Mouse (Mus musculus) heart, postnatal 36 days (tissue): ENCODE results near the gene Chkb. TPM values are rescaled to one million over a fixed set of nuclear protein-coding genes. Genes with fewer than 3 reads are reported as not detected.

Source experiments
- DNase-seq, 2 experiments: peaks; one replicate each; pipeline ENCODE4 v3.0.0; 2021 to 2022
- intact Hi-C: fragments of 180-260 bp; cut with DNase I; formaldehyde crosslinking; loops from one replicate; pipeline ENCODE4 v1.15.1; 2025
- total RNA-seq, 2 experiments: library from RNA; stranded (reverse); gene quantifications; 2 replicates each; pipeline ENCODE4 v1.2.3; 2021

Gene Chkb
- total RNA-seq, 2 experiments from 2014 or later, result 51.2 to 57.0 TPM

DNA sequence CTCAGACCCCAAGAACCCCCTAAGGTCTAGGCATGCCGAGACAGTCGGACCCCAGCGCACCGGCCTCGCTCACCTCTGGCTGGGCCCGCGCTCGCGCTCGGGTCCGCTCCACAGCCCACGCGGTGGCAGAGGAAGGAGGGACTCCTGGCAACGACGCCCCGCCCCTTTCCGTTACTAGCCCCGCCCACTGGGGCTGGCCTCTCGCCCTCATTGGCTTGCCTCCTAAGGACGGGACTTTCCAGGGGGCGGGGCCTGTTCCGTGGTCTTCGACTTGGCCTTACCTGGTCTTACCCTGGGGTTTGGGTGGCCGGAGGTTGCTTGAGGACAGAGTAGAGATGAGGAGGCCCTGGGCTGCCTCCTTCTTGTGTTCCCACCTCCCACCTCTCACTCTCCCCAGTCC lies 19.6 kb downstream of the Chkb start, which contains the start of gene Syce3:
Gene Syce3 (minus strand): TSS at position 386 of the 400 bp plus-strand sequence.
- DNase-seq, result no peak

DNA sequence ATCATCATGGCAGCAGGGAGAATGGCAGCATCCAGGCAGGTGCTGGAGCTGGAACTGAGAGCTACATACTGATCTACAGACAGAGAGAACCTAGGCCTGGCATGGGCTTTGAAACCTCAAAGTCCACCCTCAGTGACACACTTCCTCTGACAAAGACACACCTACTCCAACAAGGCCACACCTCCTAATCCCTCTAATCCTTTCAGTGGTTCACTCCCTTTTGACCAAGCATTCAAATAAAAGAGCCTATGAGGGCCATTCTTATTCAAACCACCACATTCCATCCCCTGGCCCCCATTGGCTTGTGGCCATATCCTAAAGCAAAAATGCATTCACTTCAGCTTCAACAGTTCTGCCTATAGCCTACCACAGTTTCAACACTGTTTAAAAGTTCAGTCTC lies 23.0 kb downstream of the Chkb start:
- DNase-seq, result no peak
- intact Hi-C loops, result no loop called here

More for the DNA sequence above, 19.6 kb downstream of the Chkb start, which contains the start of gene Syce3:
- intact Hi-C loops, result no loop called here

DNA sequence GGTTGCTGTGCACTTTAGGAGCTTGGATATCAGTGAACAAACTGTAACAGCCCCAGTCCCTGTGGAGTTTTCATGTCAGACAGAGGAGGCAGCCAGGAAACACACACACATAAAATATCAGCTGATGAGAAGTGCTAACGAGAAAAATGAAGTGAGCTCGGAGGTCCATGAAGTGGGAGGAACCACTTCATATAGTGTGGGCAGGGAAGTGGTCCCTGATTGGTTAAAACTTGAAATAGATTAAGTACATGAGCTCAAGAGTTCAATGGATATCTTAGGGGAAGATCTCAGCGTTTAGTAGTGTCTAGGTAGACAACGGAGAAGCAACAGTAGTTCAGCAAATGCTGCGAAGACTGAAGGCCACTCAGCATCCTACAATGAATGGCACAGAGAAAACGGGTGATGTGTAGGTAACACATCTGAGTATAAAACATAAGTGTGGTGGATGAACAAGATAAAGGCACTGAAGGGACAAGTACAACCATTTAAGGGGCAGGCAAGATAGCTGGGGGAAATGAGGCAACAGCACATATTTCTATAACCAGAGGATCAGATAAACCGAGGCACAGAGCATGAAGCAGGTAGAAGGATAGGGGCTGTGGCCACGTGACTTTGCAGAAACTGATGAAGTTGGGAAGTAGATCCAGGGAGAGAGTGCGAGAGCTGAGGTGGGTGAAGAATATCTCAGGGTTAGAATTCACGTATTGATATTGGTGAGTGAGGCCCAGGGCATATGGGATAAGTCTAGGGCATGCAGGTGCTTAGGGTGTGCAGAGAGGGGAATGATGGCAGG lies 24.7 kb downstream of the Chkb start:
- intact Hi-C loops, result no loop called here

DNA sequence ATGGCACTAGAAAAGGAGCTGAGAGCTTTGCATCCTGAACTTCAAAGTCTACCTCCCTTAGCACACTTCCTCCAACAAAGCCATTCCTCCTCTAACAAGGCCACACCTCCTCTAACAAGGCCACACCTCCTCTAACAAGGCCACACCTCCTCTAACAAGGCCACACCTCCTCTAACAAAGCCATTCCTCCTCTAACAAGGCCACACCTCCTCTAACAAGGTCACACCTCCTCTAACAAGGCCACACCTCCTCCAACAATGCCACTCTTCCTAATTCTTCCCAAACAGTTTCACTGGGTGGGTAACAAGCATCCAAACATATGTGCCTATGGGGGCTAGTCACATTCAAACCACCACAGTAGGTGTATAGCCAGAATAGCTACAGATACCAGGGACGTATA lies 27.2 kb downstream of the Chkb start:
- intact Hi-C loops, result no loop called here
- no peak for DNase-seq

More for the DNA sequence above, 24.7 kb downstream of the Chkb start:
- no peak for DNase-seq

DNA sequence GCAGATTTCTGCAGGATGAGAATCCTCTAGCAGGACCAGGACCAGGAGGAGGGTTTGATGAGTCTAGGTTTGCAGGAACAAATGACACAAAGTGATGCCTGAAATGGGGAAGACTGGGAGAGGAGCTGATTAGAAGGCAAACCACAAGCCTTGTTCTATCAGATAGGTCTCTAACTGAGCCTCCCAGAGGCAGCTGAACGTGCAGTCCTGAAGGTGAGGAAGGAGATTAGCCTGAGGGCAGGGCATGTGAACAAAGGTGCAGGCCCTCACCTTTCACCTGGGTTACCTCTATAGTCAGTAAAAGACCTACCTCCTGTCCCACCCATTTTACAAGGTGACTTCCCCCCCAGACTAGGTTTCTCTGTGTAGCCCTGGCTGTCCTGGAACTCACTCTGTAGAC lies 30.0 kb downstream of the Chkb start:
- intact Hi-C loops, result no loop called here
- no peak for DNase-seq

DNA sequence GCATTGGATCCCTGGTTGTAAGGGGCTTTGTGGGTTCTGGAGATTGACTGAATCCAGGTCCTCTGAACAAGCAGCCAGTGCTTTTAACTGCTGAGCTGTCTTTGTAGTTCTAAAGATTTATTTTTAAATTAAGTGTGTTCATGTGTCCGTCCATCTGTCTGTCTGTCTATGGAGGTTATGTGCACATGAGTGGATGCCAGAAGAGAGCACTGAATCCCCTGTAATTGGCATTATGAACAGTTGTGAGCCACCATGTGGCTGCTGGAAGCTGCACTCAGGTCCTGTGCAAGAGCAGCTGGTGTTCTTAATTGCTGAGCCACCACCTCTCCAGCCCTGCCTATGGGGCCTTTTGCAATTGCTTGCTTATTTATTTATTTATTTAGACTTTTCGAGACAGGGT lies 31.6 kb downstream of the Chkb start:
- intact Hi-C loops, result no loop called here
- no peak for DNase-seq

DNA sequence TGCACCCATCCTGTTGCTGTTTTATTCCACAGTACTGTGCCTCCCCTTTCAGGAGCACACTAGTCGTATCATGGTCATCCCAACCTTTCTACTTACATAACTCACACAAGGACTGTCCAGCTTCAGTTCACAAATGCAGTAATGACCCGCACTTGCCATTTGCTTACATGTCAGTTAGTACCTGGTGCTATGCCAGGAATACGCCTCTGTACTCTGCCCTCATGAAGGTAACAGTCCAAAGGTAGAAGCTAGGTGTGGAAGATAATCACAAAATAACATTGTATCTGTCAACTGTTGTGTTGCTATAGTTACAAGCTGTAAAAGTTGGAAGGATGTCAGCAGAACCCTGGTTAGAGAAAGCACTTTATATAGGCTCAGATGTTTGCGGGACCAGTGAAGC lies 32.8 kb downstream of the Chkb start:
- intact Hi-C loops, result no loop called here

DNA sequence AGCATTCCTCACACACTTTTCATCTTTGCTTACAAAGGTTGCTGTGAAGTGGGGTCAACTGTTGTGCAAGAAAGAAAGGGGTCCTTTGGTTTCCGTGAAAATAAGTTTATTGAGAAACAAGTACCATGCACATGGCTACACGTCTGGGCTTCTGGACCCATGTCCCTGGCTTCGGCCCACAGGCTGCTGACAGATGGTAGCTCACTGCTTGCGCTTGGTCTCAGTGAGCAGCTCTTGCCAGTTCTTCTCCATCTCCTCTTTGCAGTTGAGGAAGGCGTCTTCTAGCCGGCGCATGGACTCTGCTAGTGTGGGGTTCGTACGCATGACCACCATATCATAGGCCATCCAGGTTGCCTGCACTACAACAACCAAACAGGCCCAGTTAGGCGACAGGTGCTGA lies 39.6 kb downstream of the Chkb start:
- no peak for DNase-seq
- intact Hi-C loops, result no loop called here

More for the DNA sequence above, 32.8 kb downstream of the Chkb start:
- no peak for DNase-seq

DNA sequence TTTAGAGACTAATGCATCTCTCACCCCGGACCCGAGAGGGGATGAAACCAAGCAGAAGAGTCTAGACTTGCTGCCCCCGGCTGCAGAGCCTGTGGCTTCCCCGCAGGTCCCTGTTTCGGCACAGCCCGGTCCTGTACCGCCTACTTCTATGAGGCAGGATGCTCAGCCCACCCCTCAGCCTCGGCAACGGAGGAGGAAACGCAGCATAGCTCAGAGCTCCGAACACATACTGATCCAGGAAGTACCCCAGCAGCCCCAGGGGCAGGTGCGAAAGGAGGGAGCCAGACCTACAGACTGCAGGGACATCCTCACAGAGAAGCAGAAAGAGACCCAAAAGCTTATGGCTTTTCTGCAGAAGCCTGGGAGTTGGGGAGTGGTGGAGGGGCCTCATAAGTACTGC lies 42.6 kb downstream of the Chkb start:
- intact Hi-C loops, result no loop called here

DNA sequence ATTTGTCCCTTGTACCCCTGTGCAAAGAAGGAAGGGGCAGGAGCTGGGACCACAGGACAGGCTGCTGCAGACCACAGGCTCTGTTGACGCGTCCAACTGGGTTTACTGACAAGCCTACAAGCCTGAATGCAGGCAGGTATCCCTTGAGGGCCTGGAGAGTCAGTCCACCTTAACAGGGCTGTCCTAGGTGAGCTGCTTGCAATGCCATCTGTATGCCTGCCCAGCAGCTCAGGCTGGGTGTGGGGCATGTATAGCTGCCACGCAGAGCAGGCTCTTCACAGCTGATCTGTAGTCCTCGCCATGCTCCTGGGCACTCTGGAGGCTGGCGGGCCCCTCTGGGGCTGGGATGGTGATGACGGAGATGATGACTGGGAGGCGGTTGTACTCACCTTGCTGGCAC lies 45.1 kb downstream of the Chkb start, which contains the start of gene Klhdc7b:
Gene Klhdc7b (plus strand): TSS at position 301 of the 400 bp plus-strand sequence.
- intact Hi-C loops, result no loop called here
- no peak for DNase-seq

More for the DNA sequence above, 42.6 kb downstream of the Chkb start:
- no peak for DNase-seq

DNA sequence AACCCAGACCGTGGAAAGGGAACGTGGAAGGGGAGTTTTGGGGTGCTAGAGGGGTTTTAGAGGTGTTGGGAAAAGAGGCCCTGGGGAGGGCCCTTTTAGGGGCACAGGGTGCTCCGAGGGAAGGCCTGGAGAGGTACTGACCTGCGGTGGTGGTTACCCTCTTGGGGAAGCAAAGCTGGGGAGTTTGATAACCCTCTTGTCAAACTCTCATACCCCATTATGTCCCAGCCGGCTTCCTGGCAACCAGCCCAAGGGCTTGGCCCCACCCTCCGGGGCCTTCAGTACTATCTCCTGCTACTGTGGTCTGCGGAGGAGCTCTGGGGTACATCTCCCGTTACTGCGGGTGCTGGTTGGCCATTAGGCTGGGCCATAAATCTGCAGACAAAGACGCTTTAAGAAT lies 50.3 kb downstream of the Chkb start:
- DNase-seq, result peak; percentile 31 to 32
- intact Hi-C loops, result loop anchor here (5.0 kb wide), 1 partner anchor 88 kb away; no protein-coding TSS in a partner anchor

DNA sequence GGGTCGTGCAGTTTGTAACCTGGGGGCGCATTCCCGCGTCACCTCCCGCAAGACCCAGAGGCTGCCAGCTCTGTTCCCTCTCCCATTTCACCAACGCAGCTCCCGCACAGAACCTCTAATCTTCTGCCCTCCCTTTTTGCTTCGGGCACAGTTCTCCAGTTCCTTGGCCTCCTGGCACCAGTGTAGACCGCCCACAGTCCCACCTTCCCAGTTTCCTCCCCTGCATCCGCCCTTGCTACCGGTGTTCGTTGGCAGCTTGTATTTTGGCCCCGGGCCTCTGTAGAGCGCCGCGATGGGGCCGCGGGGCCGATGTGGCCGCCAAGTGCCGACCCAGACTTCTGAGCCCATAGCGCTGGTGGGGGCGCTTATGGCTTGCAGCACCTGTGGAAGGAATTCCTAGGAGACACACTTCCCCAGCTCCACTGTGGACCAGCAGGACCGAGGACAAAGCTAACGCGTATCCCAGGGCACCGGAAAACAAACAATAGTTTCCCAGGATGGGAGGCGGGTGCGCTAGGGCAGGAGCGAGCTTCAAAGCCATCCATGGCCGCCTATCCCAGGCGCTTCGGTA lies 50.8 kb downstream of the Chkb start, which contains the start of gene Odf3b:
Gene Odf3b (minus strand): TSS at position 452 of the 571 bp plus-strand sequence.
- intact Hi-C loops, result loop anchor here (5.0 kb wide), 1 partner anchor 88 kb away; no protein-coding TSS in a partner anchor
- peak; percentile 57 to 63 for DNase-seq

DNA sequence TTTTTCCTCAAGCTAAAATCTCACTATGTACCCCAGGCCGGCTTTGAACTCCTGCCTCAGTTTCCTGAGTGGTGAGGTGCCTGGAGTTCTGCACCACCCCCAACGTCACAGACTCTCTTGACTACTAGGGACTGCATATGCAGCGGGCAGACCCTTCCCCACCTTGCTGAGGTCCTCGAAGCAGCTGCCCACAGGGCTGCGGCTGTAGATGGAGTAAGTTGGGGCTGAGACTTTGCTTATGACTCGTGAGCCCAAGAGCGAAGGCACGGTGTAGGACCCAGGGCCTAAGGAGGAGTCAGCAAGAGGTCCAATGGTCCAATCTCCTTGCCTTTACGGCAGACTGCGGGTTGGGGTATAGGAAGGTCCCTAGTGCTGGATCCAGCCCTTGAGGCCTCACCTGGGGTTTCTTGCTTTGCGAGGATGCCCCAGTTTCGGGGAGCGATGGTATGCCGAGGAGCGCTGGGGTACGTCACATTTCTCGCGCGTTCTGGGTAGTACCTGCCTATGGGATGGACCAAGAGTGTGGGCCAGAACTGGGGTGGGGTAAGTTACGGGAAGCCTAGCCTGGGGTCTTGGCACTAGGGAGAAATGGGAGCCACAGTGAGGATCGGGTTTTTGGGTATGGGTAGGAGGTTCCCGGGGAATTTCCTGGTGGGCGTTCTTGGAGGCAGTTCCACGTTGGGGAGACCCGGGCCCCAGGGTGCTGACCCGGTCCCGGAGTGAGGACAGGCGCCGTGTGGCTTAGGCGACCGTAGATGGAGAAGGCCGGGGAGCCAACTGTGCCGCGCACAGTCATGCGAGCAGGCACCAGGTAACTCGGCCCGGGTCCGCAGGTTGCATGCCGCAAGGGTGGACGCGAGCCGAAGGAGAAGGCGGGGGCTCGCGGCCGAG lies 51.5 kb downstream of the Chkb start:
- no peak for DNase-seq
- intact Hi-C loops, result loop anchor here (5.0 kb wide), 1 partner anchor 89 kb away; no protein-coding TSS in a partner anchor

DNA sequence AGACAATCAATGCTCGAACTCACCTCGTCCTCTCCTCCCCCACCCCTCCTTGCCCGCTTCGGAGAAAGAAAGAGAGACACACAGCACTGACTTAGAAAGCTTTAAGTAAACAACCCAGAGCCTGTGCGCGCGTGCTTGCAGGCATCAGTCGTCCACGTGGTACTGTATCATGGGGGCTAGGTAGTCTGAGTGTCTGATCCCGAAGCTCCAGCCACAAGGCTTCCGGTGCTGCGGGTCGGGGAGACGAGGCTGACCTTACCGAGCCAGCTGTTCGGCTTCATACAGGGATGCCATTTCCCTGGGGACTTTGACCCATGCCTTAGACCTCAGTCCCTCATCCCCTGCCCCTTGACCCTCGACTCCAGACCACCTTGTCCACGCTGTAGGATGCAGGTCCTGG lies 52.3 kb downstream of the Chkb start:
- intact Hi-C loops, result loop anchor here (5.0 kb wide), 1 partner anchor 90 kb away; no protein-coding TSS in a partner anchor
- DNase-seq, result no peak

DNA sequence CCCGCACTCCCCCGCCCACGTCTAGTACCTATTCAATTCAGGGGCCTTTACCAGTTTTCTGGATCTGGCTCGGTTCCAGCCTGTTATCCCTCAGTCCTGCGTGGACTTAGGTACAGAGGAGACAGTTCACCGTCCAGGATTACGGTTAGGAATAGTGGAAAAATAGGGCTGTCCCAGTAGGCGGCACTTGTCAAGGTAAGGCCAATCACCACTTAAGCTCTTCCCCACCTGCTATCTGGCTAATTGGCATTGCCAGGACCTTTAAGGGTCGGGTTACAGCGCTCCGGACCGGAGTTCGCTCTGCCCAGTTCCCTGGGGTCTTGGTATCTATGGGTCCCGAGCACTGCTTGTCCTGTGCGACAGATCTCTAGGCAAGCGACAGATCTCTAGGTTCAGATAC lies 52.8 kb downstream of the Chkb start, which contains the start of gene Tymp:
Gene Tymp (minus strand): TSS at position 83 of the 400 bp plus-strand sequence.
- intact Hi-C loops, result loop anchor here (5.0 kb wide), 1 partner anchor 90 kb away; no protein-coding TSS in a partner anchor
- no peak for DNase-seq

Other genes starting within 250 kb of the Chkb start
- 100 to 1,000 TPM in 1 of 2 experiments, 10 to 100 TPM in 1; 92.4 to 100 TPM for gene Plxnb2, start 249.1 kb downstream of the Chkb start, total RNA-seq
- gene Dennd6b, start 233.4 kb downstream of the Chkb start, total RNA-seq, result 10 to 100 TPM in 1 of 2 experiments, 1 to 10 TPM in 1; 8.9 to 10.5 TPM
- gene Ppp6r2, start 218.4 kb downstream of the Chkb start, total RNA-seq, result 10 to 100 TPM; 70.5 to 72.5 TPM
- gene Sbf1, start 114.6 kb downstream of the Chkb start, total RNA-seq, result 10 to 100 TPM; 65.7 to 75.5 TPM
- not detected for gene Adm2, start 107.2 kb downstream of the Chkb start, total RNA-seq
- not detected for gene Miox, start 95.5 kb downstream of the Chkb start, total RNA-seq
- gene Lmf2, start 74.2 kb downstream of the Chkb start, total RNA-seq, result 10 to 100 TPM; 29.0 to 33.2 TPM
- 10 to 100 TPM; 50.4 to 58.6 TPM for gene Ncaph2, start 74.2 kb downstream of the Chkb start, total RNA-seq
- 10 to 100 TPM; 25.2 to 28.2 TPM for gene Sco2, start 56.1 kb downstream of the Chkb start, total RNA-seq
- under 1 TPM; 0.41 to 0.64 TPM for gene Tymp, start 52.9 kb downstream of the Chkb start, total RNA-seq
- gene Odf3b, start 50.6 kb downstream of the Chkb start, total RNA-seq, result under 1 TPM; 0.97 to 0.98 TPM
- not detected for gene Klhdc7b, start 45.0 kb downstream of the Chkb start, total RNA-seq
- not detected for gene Syce3, start 19.4 kb downstream of the Chkb start, total RNA-seq
- gene Cpt1b, start 4.0 kb downstream of the Chkb start, total RNA-seq, result 100 to 1,000 TPM; 573 to 577 TPM
- 1 to 10 TPM; 1.6 to 2.8 TPM for gene C730034F03Rik, start 319 bp downstream of the Chkb start, total RNA-seq
- gene Gm44502, start 212 bp downstream of the Chkb start, total RNA-seq, result 10 to 100 TPM; 14.5 to 17.8 TPM
- under 1 TPM; 0.05 to 0.33 TPM for gene Mapk8ip2, start 24.0 kb upstream of the Chkb start, total RNA-seq
- gene Arsa, start 47.5 kb upstream of the Chkb start, total RNA-seq, result 10 to 100 TPM; 12.2 to 14.1 TPM
- 10 to 100 TPM; 47.0 to 56.3 TPM for gene Shank3, start 69.7 kb upstream of the Chkb start, total RNA-seq
- under 1 TPM; 0.25 to 0.68 TPM for gene Acr, start 138.4 kb upstream of the Chkb start, total RNA-seq
- 1 to 10 TPM; 4.4 to 5.4 TPM for gene Rabl2, start 162.0 kb upstream of the Chkb start, total RNA-seq